Mouse (Mus musculus): ENCODE data around the gene Olfr444.
A peak's percentile ranks its signal among the peaks of the same experiment; 100 is the strongest.

Olfr444 gene

GRCm38 (mm10) chr6:42948767-42949166, at the start of gene Olfr444:
Gene Olfr444, plus strand, starts transcription at chr6:42949067.
- no peak for DNase-seq (ENCODE audit: low spot score)

GRCm38 (mm10) chr6:42900345-42900744, 48.5 kb upstream of the Olfr444 start:
- DNase-seq (ENCODE audit: low spot score): no peak

GRCm38 (mm10) chr6:42908578-42908977, 40.3 kb upstream of the Olfr444 start, which contains the start of gene Olfr447:
Gene Olfr447, plus strand, starts transcription at chr6:42908878.
- no peak for DNase-seq (ENCODE audit: low spot score)

DNA sequence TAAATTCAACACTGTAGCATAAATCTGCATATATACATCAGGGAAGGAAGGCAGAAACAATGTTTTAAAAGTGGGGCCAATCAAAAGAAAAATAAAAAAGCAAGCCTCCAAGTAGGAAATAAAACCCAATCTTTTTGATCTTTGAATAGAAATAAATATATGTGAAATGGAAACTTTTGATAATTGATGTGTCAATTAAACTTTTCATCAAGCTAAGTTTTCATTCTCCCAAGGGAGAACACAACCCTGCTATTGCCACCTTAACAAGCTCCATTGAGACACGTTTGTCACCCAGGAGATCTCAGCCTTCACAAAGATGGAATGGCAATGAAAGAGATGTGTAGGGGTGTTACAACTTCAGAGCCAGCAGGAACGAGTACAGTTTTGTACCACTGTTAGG, 27.8 kb upstream of the Olfr444 start, which contains the start of gene Olfr446:
Gene Olfr446, plus strand, starts transcription at position 301 of the 400 bp plus-strand sequence.
- DNase-seq (ENCODE audit: low spot score): no peak

- DNase-seq (ENCODE audit: low spot score): peak; percentile 18
Observed at GRCm38 (mm10) chr6:42980377-42980776, 31.5 kb downstream of the Olfr444 start.
